Mouse (Mus musculus): Measurements from ENCODE around the gene Ppp5c. TPM values are rescaled to one million over a fixed set of nuclear protein-coding genes. Genes with fewer than 3 reads are reported as not detected.

The Ppp5c gene
- total and polyA plus RNA-seq, 3 experiments, result 125 to 223 (median 128) TPM

DNA sequence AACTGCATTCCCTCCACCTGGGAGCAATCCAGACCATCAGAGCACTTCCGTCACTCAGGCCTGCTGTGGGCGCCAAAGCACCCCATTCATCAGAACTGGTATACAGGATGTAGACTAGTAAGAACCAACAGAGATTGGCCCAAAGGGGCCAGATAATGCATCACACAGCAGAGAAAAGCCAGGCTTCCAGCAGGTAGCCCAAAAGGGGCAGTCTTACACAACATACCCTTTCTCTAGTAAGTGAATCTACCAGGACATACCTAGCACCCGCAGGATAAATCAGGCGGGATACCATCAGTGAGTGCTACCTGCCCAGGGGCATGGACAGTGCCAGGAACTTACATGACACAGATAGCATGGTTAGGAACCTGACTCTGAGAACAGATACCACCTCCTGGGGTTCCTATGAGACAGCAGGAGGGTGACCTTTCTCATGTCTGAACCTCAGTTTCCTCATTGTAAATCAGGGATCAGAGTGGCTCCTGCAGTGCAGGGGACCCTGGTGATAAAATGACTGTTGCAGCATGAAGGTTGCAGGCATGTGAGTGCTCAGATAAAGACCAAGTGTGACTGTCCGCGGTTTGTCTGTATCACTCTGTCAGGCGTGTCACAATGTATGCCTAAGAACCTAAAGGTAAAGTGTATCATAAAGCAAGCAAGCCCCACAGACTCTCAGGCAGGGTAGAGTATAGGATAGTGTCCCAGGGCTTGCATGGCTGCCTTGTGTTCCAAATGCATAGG is 8.1 kb downstream of the Ppp5c start:
- dilution Hi-C loops (cut with MboI; ENCODE audit: extremely low pct_ligation_motif_present, extremely low pct_unique_long_range_greater_than_20kb, low sequenced_read_pairs) (no loop called here), in situ Hi-C loops (cut with MboI; ENCODE audit: low pct_ligation_motif_present, low pct_unique_long_range_greater_than_20kb, low sequenced_read_pairs) (no loop called here)
- Histone ChIP-seq H3K27me3 (replicated peaks) (no peaks in the 10 kb centered on the region), H3K79me2 (replicated peaks; ENCODE audit: control insufficient read depth, extremely low read depth, insufficient read depth, poor library complexity, severe bottlenecking) (peaks cover 70% of the 10 kb centered on the region), H3K4me3 (replicated peaks in 1 of 3; ENCODE audit: low read depth in 2 of 3, low read length in 2 of 3, poor library complexity in 1 of 3) (no peak overlapping the region), H3K9me3 (replicated peaks; ENCODE audit: low read length) (no peaks in the 10 kb centered on the region), H3K36me3 (replicated peaks in 1 of 2; ENCODE audit: control insufficient read depth in 1 of 2, insufficient read depth in 1 of 2, low read length in 1 of 2) (peaks cover 77 to 97% of the 10 kb centered on the region in 2 experiments), H3K4me2 (ENCODE audit: insufficient read depth, low read depth, poor library complexity, severe bottlenecking) (no peak overlapping the region), H3K27ac (ENCODE audit: insufficient read depth, low read depth) (no peak overlapping the region), H3K4me1 (ENCODE audit: control insufficient read depth in 1 of 2, insufficient read depth in 2 of 2) (peaks cover 14 to 53% of the 10 kb centered on the region in 2 experiments), H3K9ac (ENCODE audit: insufficient read depth, low read depth) (no peak overlapping the region)
- DNase-seq (ENCODE audit: extremely low read depth), result no peak
- no peak for TF ChIP-seq E2F4 (IDR thresholded peaks at IDR 0.05; ENCODE audit: insufficient replicate concordance, low read depth, low read length)
- TF ChIP-seq EP300 (IDR thresholded peaks at IDR 0.05; ENCODE audit: low read length), result no peak
- TF ChIP-seq JUN (IDR thresholded peaks at IDR 0.05; ENCODE audit: insufficient read depth, low read depth, low read length), result no peak
- no peak for TF ChIP-seq KAT2A (IDR thresholded peaks at IDR 0.05; ENCODE audit: insufficient replicate concordance, low read length)
- TF ChIP-seq ZC3H11A (IDR thresholded peaks at IDR 0.05; ENCODE audit: low read depth, low read length), result no peak
- no peak for TF ChIP-seq BHLHE40 (IDR thresholded peaks at IDR 0.05; ENCODE audit: low read depth, low read length)
- TF ChIP-seq TBP (conservative IDR thresholded peaks at IDR 0.05; ENCODE audit: low read depth, low read length), result no peak
- no peak for TF ChIP-seq MEF2A (IDR thresholded peaks at IDR 0.05; ENCODE audit: borderline replicate concordance, low read depth, low read length)
- TF ChIP-seq GABPA (IDR thresholded peaks at IDR 0.05; ENCODE audit: insufficient replicate concordance, low read depth, low read length), result no peak
- TF ChIP-seq POLR2AphosphoS2 (IDR thresholded peaks at IDR 0.05; ENCODE audit: low read depth, low read length), result no peak
- no peak for TF ChIP-seq MXI1 (IDR thresholded peaks at IDR 0.05; ENCODE audit: low read depth, low read length)
- TF ChIP-seq IRF4 (IDR thresholded peaks at IDR 0.05; ENCODE audit: low read depth, low read length), result no peak
- no peak for TF ChIP-seq JUND (conservative IDR thresholded peaks at IDR 0.05; ENCODE audit: low read depth, low read length)
- TF ChIP-seq RCOR1 (conservative IDR thresholded peaks at IDR 0.05; ENCODE audit: low read depth, low read length), result no peak
- no peak for TF ChIP-seq NRF1 (IDR thresholded peaks at IDR 0.05; ENCODE audit: low read depth, low read length)
- no peak for TF ChIP-seq TCF12 (IDR thresholded peaks at IDR 0.05; ENCODE audit: low read depth, low read length)
- TF ChIP-seq UBTF (IDR thresholded peaks at IDR 0.05; ENCODE audit: low read depth, low read length), result no peak
- no peak for TF ChIP-seq MAZ (IDR thresholded peaks at IDR 0.05; ENCODE audit: low read depth, low read length)
- no peak for TF ChIP-seq ETS1 (conservative IDR thresholded peaks at IDR 0.05; ENCODE audit: low read depth, low read length)
- no peak for TF ChIP-seq ELF1 (IDR thresholded peaks at IDR 0.05; ENCODE audit: low read depth, low read length)
